Mouse (Mus musculus): ENCODE results near the gene Gm3558.
"Not testable (repeated sequence)": the region's sequence is repeated elsewhere in the genome, so short reads cannot be mapped to it uniquely, and the experiment has no call there.

Gene Gm3558
- long read RNA-seq, experiment 1 = 0 reads
- long read RNA-seq, experiment 2 = 0 reads

DNA sequence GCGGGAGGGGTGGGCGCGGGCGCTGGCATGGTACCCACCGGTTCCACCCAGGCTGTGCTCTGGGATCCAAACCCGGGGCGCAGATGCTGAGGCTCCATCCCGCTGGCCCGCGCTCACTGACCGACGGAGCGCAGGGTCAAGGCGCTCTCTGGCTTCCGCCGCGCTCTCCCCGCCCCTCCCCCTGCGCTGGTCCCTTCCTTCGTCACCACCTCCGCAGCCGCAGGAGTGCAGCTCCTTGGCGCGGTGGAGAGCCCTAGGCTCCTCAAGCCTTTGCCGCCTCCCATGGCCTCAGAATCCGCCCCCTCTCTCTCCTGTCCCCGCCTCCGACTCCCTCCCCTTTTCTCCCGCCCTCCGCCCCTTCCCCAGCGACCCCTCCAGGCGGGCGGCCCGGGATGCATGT is at the start of gene Gm3558:
Gene Gm3558, minus strand, starts transcription at position 185 of the 400 bp plus-strand sequence.
- intact Hi-C loops (cut with DNase I) = not testable (repeated sequence)

DNA sequence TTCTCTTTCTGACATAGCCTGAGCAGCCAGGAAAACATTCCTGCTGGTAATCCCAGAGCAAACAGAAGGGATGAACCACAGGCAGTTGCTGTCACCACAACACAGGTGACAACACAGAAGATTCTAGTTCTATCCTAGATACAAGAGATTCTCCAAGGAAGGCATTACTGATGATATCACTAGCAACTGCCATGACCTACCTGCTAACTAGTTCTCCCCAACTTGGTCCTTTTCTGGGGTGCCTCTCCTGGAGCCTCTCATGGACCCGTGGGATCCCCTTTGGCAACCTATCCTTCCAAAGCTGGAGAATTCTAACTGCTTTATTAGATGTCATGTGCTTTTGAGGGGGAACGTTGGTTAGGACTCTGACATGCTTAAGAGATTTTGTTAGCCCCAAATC is 27.1 kb upstream of the Gm3558 start, which contains the start of gene Gm10338:
Gene Gm10338, minus strand, starts transcription at position 101 of the 400 bp plus-strand sequence.
- intact Hi-C loops (cut with DNase I) = not testable (repeated sequence)

DNA sequence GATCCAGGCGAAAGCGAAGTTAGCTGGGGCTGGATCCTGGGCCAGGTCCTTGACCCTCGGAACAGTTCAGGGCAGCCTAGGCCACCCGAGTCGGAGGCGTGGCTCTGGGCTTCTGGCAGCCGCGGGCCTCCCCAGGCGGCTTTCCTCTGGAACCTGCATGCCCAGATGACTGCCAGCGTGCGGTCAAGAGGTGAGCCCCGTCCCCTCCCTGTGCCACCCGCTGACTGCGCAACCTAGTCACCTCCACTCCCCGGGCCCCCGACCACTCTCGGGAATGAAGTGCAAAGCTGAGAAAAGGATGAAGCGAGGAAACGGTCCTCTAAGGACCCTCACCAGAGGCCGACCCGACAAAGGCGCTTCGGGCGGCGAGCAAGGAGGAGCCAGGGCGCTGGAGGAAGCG is 476 bp downstream of the Gm3558 start:
- intact Hi-C loops (cut with DNase I) = not testable (repeated sequence)

DNA sequence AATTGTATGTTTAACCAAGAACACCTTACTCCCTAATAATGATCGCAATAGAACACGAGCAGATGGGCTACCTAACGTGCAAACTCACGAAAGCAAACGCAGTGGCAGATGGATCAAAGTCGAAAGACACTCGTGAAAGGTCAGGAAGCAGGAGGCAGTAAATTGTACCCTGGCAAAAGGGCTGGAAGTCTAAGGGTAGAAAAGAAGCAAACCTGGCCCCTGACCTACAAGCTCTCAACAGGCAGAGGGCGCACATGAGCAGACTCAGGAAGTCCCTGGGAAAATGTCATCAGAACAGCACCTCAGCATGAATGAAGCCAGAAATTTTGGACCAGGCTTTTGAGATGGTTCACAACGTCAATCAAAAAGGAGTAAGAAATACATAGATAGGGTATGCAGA is 1.1 kb downstream of the Gm3558 start:
- intact Hi-C loops (cut with DNase I) = not testable (repeated sequence)
